Comparison of ENCODE assay signal across 15 mouse cellular contexts in the genomic region with DNA sequence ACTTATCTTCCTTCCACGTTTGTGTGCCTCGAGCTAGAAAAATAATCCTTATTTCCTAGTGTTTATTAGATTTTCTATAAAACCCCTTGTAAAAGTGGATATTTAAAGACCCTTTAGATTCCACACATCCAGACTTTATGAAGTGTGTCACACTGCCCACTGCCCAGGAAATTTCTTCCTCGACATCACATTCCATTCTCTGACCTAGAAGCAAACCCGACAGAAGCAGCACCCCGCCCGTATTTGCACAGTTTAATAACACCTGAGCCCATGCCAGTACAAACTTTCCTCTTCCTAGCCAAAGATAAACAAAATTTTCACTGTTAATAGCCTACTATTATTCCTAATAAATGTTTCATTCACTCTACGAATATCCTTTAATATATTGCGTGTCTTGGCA.
"Had no signal": no experiment of that assay in that cellular context is flagged by ENCODE, and none has a peak within 500 bp of the region (broad histone marks: within the 10 kb centered on the region; RNA-seq: fewer than 3 reads in every experiment).

No protein-coding gene starts in this region.

- ATAC-seq: intestine, postnatal 0 days had no signal

- H3K9me3 ChIP-seq: neural tube, embryonic 15.5 days had no signal

- H3K4me1 ChIP-seq: neural tube, embryonic 15.5 days had no signal

- H3K36me3 ChIP-seq: neural tube, embryonic 15.5 days had no signal

- H3K4me3 ChIP-seq: layer of hippocampus, adult 2 months; myocyte; neural tube, embryonic 15.5 days had no signal

- H3K9ac ChIP-seq: hindbrain, embryonic 14.5 days; liver, embryonic 14.5 days; neural tube, embryonic 15.5 days had no signal

- H3K4me2 ChIP-seq: hindbrain, embryonic 14.5 days; neural tube, embryonic 15.5 days had no signal

- H3K27me3 ChIP-seq: neural tube, embryonic 15.5 days had no signal

- H3K27ac ChIP-seq: hindbrain, embryonic 14.5 days; layer of hippocampus, adult 2 months; liver, embryonic 14.5 days; neural tube, embryonic 15.5 days had no signal

- DNase-seq: kidney, adult 9 months; kidney, postnatal 36 days; left cerebral cortex, postnatal 4 days; lung, adult 18-20 months; midbrain, embryonic 14.5 days; right cerebral cortex, adult 18-20 months; right cerebral cortex, postnatal 25 days; thymus, adult 2 months; thymus, postnatal 25 days had no signal
